Mouse (Mus musculus): ENCODE results near the gene Eci3. TPM values are rescaled to one million over a fixed set of nuclear protein-coding genes. Genes with fewer than 3 reads are reported as not detected.
A peak's percentile ranks its signal among the peaks of the same experiment; 100 is the strongest.
"Not testable (repeated sequence)": the region's sequence is repeated elsewhere in the genome, so short reads cannot be mapped to it uniquely, and the experiment has no call there.

Eci3 gene
- 0.07 TPM in 1 of 2 replicates, not detected in the other for polyA plus RNA-seq (2012; rRNA removed)

DNA sequence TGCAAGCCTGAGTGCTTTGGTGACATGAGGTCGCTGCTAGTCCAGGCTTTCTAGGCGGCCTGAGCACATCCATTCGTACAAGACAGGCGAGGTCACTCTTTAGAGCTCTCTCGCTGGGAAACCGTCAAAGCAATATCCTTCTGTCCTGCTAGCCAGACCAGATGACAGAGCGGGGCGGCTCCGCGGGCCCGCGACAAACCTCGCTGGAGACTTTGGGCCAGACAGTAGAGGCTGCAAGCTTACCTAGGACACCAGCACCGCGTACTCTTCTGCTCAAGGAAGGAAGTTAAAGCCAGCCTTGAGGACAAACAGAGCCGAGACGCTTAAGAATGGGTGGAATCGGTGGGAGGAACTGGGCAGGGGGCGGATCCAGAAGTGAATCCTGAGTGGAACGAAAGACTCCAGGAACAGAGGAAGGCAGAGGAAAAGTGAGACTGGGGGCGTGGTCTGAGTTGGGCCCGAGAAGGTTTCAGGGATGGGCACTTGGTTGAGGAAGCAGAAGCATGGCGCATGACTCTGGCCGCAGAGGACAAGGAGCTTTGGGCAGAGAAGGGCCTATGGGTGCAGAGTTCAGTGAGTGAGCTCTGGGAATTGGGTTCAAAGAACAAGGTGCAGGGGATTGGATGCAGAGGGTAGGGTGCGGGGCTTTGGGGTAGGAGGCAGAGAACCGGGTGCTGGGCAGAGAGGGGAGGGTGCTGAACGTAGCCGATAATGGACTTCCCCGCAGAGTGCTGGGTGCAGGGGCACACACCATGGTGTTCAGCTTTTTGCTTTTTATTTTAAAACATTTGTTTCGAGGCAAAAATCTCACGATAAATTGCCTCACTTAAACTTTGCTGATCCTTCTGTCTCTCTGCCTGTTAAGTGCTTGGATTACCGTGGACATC lies at the start of gene Eci3:
Gene Eci3, minus strand, starts transcription at position 300 of the 887 bp plus-strand sequence.
- Histone ChIP-seq H3K27ac (ENCODE audit: control insufficient read depth, insufficient read depth, low read depth, low read length) (no peak within 1 kb of the TSS), H3K4me1 (ENCODE audit: control insufficient read depth, insufficient read depth, low read length) (peaks cover 7% of the 10 kb centered on the region), H3K4me3 (ENCODE audit: control insufficient read depth, low read depth, low read length) (peak within 1 kb of the TSS; percentile 46), H3K36me3 (ENCODE audit: control insufficient read depth, insufficient read depth, low read length) (no peaks in the 10 kb centered on the region), H3K27me3 (ENCODE audit: control insufficient read depth, insufficient read depth, low read length) (no peaks in the 10 kb centered on the region)
- TF ChIP-seq CTCF (IDR thresholded peaks at IDR 0.05; ENCODE audit: control insufficient read depth, insufficient read depth, insufficient replicate concordance, low read depth, low read length) (no peak), POLR2A (IDR thresholded peaks at IDR 0.05; ENCODE audit: control insufficient read depth, low read depth, low read length) (no peak)

- Histone ChIP-seq H3K4me3 (ENCODE audit: control insufficient read depth, low read depth, low read length) (no peak overlapping the region), H3K36me3 (ENCODE audit: control insufficient read depth, insufficient read depth, low read length) (no peaks in the 10 kb centered on the region), H3K4me1 (ENCODE audit: control insufficient read depth, insufficient read depth, low read length) (no peaks in the 10 kb centered on the region; the same call in 1 of the 2 replicates), H3K27ac (ENCODE audit: control insufficient read depth, insufficient read depth, low read depth, low read length) (no peak overlapping the region), H3K27me3 (ENCODE audit: control insufficient read depth, insufficient read depth, low read length) (no peaks in the 10 kb centered on the region)
- TF ChIP-seq POLR2A (IDR thresholded peaks at IDR 0.05; ENCODE audit: control insufficient read depth, low read depth, low read length) (no peak), CTCF (IDR thresholded peaks at IDR 0.05; ENCODE audit: control insufficient read depth, insufficient read depth, insufficient replicate concordance, low read depth, low read length) (no peak)
Measured at GRCm38 (mm10) chr13:34995925-34996324, 32.3 kb upstream of the Eci3 start.

DNA sequence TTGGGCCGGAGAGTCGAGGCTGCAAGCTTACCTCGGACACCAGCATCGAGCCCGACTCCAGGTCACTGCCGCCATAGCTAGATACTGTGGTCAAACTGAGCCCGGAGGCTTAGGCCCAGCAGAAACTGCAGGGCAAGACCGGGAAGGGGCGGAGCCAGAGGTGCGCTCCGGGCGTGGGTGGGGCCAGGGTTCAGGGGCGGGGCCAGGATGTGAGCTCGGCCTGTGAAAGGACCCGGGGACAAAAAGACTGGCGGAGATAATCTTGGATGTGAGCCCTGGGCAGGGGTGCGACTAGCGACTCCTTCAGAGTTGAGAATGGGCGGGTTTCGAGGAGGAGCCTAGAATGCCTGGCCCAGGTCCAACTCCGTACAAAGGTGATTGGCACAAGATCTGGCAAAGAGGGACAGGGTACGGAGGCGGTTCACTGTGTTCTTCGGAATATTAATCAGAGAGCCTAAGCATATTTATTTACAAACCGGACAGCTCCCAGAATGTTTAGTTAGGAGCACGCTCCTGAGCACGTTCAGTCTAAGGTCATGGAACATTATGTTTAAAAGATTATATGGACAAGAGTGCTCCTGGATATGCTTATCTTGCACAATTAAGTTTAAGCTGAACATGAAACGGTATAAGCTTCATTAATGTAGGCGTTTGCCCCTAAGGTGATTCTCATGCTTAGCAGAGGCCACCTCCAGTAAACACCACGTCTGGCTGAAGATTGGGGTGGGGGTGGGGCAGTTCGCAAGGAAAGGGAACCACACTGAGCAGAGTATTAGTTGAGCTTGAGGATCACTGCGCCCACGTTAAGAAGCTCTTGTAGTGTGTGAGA lies 30.6 kb upstream of the Eci3 start:
- peak overlapping the region; percentile 80 for H3K4me3 ChIP-seq (ENCODE audit: control insufficient read depth, low read depth, low read length)
- H3K27ac ChIP-seq (ENCODE audit: control insufficient read depth, insufficient read depth, low read depth, low read length) = peak overlapping the region; percentile 65
- H3K4me1 ChIP-seq (ENCODE audit: control insufficient read depth, insufficient read depth, low read length) = no peaks in the 10 kb centered on the region; the same call in 1 of the 2 replicates
- no peaks in the 10 kb centered on the region for H3K36me3 ChIP-seq (ENCODE audit: control insufficient read depth, insufficient read depth, low read length)
- TF ChIP-seq CTCF (IDR thresholded peaks at IDR 0.05; ENCODE audit: control insufficient read depth, insufficient read depth, insufficient replicate concordance, low read depth, low read length) (no peak), POLR2A (IDR thresholded peaks at IDR 0.05; ENCODE audit: control insufficient read depth, low read depth, low read length) (peak; percentile 63)
- no peaks in the 10 kb centered on the region for H3K27me3 ChIP-seq (ENCODE audit: control insufficient read depth, insufficient read depth, low read length)

DNA sequence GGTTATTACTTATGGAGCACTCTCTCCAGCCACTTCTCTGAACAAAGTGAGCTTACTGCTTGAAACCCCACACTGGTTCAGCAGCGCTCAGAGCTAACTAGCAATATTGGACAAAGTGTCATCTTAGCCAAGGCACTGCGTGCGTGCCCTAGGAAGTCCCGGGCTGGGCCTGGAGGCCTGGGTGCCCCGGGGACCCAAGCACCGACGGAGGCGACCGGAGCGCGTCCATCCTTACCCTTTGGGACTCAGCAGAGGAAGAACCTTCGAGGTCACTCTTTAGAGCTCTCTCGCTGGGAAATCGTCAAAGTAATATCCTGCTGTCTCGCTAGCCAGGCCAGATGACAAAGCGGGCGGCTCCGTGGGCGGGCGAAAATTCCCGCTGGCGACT lies 30.0 kb upstream of the Eci3 start:
- Histone ChIP-seq H3K4me1 (ENCODE audit: control insufficient read depth, insufficient read depth, low read length) (no peaks in the 10 kb centered on the region; the same call in 1 of the 2 replicates), H3K27ac (ENCODE audit: control insufficient read depth, insufficient read depth, low read depth, low read length) (peak overlapping the region; percentile 65), H3K27me3 (ENCODE audit: control insufficient read depth, insufficient read depth, low read length) (no peaks in the 10 kb centered on the region), H3K4me3 (ENCODE audit: control insufficient read depth, low read depth, low read length) (peak overlapping the region; percentile 80), H3K36me3 (ENCODE audit: control insufficient read depth, insufficient read depth, low read length) (no peaks in the 10 kb centered on the region)
- TF ChIP-seq POLR2A (IDR thresholded peaks at IDR 0.05; ENCODE audit: control insufficient read depth, low read depth, low read length) (no peak), CTCF (IDR thresholded peaks at IDR 0.05; ENCODE audit: control insufficient read depth, insufficient read depth, insufficient replicate concordance, low read depth, low read length) (no peak)

- H3K27me3 ChIP-seq (ENCODE audit: control insufficient read depth, insufficient read depth, low read length) = no peaks in the 10 kb centered on the region
- H3K4me1 ChIP-seq (ENCODE audit: control insufficient read depth, insufficient read depth, low read length) = no peaks in the 10 kb centered on the region; the same call in 1 of the 2 replicates
- H3K27ac ChIP-seq (ENCODE audit: control insufficient read depth, insufficient read depth, low read depth, low read length) = no peak overlapping the region
- H3K36me3 ChIP-seq (ENCODE audit: control insufficient read depth, insufficient read depth, low read length) = no peaks in the 10 kb centered on the region
- TF ChIP-seq POLR2A (IDR thresholded peaks at IDR 0.05; ENCODE audit: control insufficient read depth, low read depth, low read length) (no peak), CTCF (IDR thresholded peaks at IDR 0.05; ENCODE audit: control insufficient read depth, insufficient read depth, insufficient replicate concordance, low read depth, low read length) (no peak)
- no peak overlapping the region; the same call in 1 of the 2 replicates for H3K4me3 ChIP-seq (ENCODE audit: control insufficient read depth, low read depth, low read length)
Measured at GRCm38 (mm10) chr13:34993085-34993484, 29.5 kb upstream of the Eci3 start.

GRCm38 (mm10) chr13:34991581-34992273 lies 28.1 kb upstream of the Eci3 start:
- no peaks in the 10 kb centered on the region for H3K36me3 ChIP-seq (ENCODE audit: control insufficient read depth, insufficient read depth, low read length)
- no peak overlapping the region for H3K27ac ChIP-seq (ENCODE audit: control insufficient read depth, insufficient read depth, low read depth, low read length)
- no peaks in the 10 kb centered on the region; the same call in 1 of the 2 replicates for H3K4me1 ChIP-seq (ENCODE audit: control insufficient read depth, insufficient read depth, low read length)
- no peak for TF ChIP-seq CTCF (IDR thresholded peaks at IDR 0.05; ENCODE audit: control insufficient read depth, insufficient read depth, insufficient replicate concordance, low read depth, low read length)
- no peak for TF ChIP-seq POLR2A (IDR thresholded peaks at IDR 0.05; ENCODE audit: control insufficient read depth, low read depth, low read length)
- no peak overlapping the region for H3K4me3 ChIP-seq (ENCODE audit: control insufficient read depth, low read depth, low read length)
- H3K27me3 ChIP-seq (ENCODE audit: control insufficient read depth, insufficient read depth, low read length) = no peaks in the 10 kb centered on the region

GRCm38 (mm10) chr13:34983479-34983878 lies 19.9 kb upstream of the Eci3 start:
- not testable (repeated sequence) for H3K4me3 ChIP-seq (ENCODE audit: control insufficient read depth, low read depth, low read length); H3K36me3 ChIP-seq (ENCODE audit: control insufficient read depth, insufficient read depth, low read length); H3K27me3 ChIP-seq (ENCODE audit: control insufficient read depth, insufficient read depth, low read length); H3K27ac ChIP-seq (ENCODE audit: control insufficient read depth, insufficient read depth, low read depth, low read length); H3K4me1 ChIP-seq (ENCODE audit: control insufficient read depth, insufficient read depth, low read length)

- not testable (repeated sequence) for H3K27me3 ChIP-seq (ENCODE audit: control insufficient read depth, insufficient read depth, low read length); H3K27ac ChIP-seq (ENCODE audit: control insufficient read depth, insufficient read depth, low read depth, low read length); H3K36me3 ChIP-seq (ENCODE audit: control insufficient read depth, insufficient read depth, low read length); H3K4me3 ChIP-seq (ENCODE audit: control insufficient read depth, low read depth, low read length); H3K4me1 ChIP-seq (ENCODE audit: control insufficient read depth, insufficient read depth, low read length)
Measured at GRCm38 (mm10) chr13:34978635-34979034, 15.0 kb upstream of the Eci3 start.

All from testis, adult 2 months (tissue).